Mouse (Mus musculus) activated CD4-positive, CD25-positive, alpha-beta regulatory T cell, adult 4 months (primary cell): ENCODE measurements around the gene Scnn1a. TPM values are rescaled to one million over a fixed set of nuclear protein-coding genes. Genes with fewer than 3 reads are reported as not detected.

Source experiments
- ATAC-seq: one replicate; pipeline ENCODE4 v1.8.0; 2017
- polyA plus RNA-seq, 2 experiments: library from polyadenylated mRNA; unstranded; fragments of 100-300 nt; shearing (Covaris generic); gene quantifications; one replicate each; pipeline ENCODE4 v1.2.1; 2017

The Scnn1a gene
- polyA plus RNA-seq, 2 experiments from 2014 or later = not detected

DNA sequence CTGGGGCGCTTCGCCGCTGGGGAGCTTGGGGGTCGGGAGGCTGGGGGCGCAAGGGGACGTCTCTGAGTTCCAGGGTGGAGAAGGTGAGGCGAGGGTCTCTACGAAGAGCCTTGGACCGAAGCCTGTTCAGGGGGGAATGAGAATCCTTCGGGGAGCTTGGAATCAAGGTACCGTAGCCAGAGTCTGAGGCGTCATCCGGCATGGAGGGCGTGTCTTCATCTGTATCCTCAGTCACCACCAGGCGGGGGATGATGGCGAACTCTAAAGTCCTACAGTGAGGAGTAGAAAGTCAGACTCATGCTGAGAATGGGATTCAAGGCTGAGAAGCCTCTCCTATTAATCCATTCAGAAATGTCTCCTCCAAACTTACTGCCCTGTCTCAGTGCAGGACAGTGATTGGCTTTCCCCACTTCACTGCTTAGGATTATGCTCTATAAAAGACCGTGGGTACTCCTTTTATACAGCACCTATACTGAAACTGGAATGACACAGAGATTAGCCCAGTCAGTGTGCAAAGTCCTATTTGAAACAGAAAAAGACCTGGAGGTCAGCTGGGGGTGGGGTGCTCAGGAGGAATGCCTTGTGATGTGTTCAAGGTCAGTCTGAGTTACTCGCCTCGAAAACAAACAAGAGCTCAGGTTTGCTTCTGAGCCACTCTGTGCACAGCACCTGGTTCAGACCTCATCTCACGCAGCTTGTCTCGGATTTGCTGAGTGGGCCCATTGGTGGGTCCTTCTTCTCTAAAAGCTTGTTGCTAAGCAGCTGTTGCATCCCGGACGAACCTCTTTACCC, 43.2 kb downstream of the Scnn1a start:
- ATAC-seq = no peak

DNA sequence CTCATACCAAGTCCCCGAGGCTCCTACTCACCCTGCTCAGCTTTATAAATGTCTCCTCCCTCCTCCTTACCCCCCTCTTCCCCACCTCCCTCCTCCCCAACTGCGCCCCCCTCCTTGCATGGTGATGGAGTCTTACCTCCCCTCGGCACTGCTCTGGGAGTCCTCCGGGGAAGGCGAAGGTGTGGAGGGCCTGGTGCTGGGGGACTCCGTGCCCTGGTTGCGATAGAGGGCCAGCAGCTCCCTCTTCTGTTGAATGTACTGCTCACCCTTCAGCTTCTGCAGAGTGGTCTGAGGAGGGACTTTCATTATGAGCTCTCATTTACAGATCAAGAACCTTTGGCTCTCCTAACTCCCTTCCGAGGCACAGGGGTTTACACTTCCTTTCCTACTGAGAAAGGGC, 44.0 kb downstream of the Scnn1a start:
- ATAC-seq = no peak

DNA sequence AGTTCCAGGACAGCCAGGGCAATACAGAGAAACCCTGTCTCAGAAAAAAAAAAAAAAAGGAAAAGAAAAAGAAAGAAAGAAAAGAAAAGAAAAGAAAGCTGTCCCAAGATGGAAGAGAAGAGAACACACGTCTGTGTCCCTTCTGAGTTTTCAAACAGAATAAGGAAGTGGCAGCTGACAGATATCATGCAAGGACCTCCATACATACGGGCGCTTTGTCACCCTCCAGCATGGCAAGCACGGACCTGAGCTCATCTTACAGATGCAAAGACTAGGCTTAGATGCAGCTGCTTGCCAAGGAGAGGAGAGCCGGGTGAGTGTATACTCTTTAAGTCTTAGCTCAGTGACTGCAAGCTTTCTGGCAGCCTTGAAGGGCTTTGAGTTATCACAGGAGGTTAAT, 45.1 kb downstream of the Scnn1a start:
- no peak for ATAC-seq

DNA sequence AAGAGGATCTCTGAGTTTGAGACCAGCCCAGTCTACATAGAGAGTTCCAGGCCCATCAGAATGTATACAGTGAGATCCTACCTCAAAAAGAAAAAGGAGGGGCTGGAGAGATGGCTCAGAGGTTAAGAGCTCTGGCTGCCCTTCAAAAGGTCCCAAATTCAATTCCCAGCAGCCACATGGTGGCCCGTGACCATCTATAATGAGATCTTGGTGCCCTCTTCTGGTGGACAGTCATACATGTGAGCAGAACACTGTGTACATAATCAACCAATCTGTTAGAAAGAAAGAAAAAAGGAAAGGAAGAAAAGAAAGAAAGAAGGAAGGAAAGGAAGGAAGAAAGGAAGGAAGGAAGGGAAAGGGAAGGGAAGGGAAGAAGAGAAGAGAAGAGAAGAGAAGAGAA, 45.7 kb downstream of the Scnn1a start:
- no peak for ATAC-seq

DNA sequence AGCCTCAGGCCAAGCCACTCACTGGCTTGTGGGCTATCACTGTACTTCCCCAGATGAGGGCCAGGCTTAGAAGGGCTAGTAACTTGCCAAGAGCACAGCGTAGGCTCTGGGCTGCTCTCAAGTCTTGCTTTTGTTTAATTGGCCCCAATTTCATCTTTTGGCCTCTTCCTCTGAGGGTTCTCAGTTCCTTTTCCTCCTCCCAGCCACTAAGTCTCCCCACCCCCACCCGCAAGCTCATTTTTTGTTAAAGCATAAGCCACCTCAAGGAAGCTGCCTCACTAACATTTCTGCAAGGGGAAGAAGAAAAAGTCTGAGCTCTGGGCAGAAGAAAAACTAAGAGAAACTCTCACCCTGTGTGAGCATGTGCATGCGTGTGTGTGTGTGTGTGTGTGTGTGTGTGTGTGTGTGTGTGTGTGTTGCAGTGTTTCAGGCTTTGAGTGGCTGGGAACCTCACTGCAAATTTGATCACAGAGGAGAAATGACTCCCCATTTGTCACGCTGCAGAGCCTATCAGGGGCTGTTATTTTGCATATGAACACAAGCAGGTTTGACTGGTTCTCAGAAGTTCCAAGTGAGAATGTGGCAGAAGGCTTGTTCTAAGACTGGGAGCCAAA, 47.4 kb downstream of the Scnn1a start:
- peak; percentile 13 for ATAC-seq

DNA sequence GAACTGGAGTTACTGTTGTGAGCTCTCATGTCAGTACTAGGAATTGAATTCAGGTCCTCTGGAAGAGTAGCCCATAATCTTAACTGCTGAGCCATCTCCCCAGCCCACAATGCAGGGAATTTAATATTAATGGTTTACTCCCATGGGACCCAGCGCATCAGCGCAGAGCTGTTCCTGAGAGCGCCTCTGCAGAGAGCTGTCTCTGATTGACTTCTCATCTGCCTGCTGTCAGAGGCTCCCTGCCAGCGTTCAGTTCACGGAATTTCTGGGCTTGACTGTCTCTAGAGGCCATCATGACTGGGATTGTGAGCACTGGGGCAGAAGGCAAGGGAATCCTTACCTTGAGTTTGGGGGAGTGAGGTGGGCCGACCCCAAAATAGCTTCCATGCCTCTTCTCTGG, 56.6 kb downstream of the Scnn1a start:
- no peak for ATAC-seq

DNA sequence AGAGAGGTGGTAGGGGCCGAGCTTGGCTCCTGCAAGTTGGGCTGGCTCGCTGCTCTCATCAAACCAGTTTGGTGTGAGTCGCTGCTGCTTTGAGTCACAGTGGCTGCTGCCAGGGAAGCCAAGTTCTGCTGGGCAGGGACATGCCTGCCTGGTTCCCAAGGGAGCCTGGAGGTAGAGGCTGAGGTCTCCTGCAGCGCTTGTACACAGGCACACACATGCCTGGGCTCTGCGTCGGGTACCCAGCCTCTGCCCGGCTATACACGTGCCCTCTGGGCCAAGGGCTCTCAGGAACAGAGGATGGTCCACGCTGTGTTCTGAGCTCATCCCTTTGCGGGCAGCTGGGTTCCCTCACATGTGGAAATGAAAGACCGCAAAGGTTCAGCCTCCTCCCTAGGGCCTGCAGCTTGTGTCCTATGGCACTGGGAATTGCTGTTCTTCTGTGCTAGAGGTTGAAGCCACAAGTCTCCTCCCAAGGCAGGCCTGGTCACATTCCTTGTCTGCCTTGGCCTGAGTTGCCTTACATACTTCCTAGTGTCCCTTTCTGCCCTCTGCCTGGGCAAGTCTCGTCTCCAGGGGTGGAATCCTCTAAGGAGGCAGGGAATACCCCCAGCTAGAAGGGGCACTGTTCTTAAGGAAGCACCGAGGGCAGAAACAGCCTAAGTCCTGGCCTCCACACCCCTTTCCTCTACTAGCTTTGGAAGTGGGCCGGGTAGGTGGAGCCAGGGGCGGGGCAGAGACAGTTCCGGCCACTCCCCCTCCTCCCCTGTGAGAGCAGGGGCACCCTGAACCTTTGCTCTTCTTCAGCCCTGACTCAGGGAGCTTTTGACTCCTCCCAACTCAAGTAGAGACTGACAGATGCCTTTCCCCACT, 57.4 kb downstream of the Scnn1a start:
- no peak for ATAC-seq

DNA sequence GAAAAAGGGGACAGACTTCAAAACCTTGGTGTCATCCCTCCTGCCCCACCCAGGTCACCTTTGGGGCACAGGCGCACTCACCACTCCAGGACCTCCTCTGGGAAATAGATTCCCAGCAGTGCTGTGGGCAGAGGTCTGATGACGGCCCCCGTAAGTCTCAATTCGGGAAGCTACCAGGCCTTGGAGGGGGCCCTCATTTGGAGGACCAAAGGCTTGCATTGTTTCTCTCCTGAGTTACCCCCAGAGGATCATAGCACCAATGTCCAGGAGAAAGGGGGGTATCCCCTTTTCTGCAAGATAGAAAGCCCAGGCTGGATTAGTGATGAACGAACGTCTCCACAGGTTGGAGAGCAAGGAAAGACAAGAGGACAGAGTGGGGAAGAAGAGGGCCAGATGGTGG, 58.2 kb downstream of the Scnn1a start:
- no peak for ATAC-seq

DNA sequence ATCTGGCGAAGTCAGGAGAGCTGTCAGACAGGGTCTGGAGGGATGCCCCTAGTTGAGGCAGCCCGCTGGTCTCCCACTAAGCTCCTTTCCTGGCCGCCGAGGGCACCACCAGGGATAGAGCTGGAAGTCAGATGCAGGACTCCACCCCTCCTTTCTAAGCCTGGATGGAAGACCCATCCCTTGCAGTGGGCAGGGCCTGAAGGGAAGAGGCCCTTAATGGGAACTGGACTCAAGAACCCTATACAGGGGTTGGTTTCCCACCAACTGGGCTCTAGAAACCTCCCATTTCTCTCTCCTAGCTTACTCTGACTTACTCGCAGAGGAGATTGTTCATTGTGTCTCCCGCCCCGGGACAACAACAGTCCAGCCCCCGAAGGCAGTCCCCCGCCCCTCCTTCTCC, 59.3 kb downstream of the Scnn1a start:
- no peak for ATAC-seq

DNA sequence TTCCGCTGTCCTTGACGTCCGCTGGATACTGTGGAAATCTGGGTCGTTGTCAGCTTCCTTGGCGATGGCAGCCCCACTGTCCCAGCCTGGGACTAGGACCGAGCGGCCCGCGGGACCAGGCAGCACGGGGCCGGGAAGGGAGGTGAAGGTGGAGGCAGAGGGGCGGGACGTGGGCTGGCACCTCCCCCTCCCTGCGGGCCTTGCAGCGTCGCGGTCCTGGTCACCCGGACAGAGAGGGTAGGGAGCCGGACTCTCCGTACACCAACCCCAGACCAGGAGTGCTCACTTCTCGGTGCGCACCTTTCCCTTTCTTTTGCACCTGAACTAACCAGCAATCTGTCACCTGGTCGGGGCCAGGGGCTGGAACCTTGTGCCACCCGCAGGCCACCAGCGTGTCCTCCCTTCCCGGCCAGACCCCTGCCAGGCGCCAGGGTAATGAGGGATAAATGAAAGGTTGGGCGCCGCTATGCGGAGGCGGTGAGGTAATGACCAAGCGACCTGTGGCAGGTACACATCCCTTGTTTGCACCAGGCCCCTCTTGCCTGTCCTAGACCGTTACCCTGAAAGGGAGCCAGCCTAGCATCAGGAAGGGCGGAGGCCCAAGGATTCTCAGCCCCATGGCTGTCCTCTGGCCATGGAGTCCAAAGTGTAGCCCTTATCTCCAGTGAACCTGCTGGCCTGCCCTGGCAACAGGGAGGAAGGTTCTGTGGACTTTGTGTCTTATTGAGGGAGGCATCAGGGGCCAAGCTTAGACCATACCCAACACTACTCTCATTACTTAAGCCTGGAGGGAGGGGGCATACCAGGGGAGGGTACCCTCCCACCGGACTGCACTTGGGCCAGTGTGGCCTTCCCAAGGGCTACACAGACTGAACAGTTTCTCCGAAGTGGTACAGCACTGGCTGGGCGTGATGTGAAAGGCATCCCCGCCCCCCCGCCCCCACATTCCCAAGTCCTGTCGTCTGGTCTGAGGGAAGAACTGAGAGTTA, 60.2 kb downstream of the Scnn1a start, which contains the start of gene Plekhg6:
TSS of gene Plekhg6 (minus strand) at position 422 of the 989 bp plus-strand sequence.
- ATAC-seq = no peak

DNA sequence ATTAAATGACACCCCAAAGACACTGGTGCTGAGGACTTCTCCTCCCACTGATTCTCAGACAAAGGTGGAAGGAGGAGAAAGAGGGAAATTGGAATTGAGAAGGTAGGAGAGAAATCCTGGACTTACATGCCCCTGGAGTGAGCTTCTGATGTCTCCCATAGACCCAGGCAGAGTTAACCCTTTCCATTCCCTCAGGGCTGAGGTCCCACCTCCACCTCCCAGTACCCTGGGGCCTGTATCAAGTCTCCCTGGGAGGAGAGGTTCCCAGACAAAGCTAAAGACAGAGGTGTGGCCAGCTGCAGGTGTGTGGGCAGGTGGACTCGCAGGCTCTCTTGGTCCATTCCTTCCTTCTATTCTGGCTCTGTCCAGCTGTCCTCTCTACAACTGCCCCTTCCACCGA, 61.6 kb downstream of the Scnn1a start:
- no peak for ATAC-seq

DNA sequence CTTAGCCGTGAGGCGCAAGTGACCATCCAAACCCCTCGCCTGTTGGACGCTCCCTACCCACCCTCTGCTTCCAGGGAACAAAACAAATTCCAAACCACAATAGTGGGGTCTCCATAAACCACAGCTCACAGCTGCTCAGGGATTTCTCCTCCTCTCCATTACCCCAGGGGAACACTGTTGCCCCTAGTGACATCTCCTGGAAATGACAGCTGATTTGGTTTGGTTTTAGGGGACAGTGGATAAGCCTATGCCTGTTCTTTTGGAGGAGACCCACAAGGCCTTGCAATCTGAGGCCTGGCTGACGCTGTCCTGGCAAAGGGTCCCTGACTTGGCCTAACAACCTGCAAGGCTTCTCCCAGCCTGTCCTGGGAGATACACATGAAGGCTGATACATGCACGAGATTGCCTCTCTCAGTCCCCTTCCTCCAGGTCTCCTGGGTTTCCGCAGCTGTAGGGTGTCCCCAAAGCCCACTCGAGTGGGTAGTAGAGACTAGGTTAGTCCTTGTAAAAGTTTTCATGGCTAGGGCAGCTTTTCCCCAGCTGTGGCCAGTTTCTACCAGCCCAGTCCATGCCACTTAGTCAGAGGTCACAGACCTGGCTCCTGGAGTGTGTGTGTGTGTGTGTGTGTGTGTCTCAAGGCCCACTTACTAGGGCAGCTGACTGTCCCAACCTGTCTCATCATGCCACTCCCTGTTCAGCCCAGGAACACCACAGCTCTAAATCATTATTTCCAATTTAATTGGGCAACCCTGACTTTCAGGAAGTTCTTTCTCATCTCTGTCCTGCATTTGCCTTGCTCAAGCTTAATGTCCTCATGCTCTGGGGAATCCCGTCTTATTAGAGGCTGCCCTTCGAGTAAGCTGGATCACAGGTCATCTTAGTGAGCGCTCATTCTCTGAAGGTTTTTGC, 64.9 kb downstream of the Scnn1a start:
- ATAC-seq = no peak

DNA sequence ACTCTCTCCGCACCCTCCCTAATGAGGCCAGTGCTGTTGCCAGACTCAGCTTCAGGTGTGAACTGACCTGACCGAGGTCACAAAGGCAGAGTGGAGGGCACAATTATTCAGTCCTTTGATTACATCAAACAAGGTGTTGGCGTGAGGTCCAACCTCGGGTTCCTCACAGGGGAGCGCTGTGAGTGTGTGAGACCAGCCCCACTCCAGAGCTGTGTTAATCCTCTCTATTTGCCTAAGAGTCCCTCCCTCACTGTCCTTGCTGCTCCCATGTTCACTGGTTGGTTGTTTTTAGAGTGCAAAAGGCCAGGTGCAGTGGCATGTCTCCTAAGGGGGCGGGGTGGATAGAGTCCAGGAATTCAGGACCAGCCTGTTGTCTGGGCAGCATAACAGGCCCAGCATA, 65.6 kb downstream of the Scnn1a start:
- ATAC-seq = no peak

DNA sequence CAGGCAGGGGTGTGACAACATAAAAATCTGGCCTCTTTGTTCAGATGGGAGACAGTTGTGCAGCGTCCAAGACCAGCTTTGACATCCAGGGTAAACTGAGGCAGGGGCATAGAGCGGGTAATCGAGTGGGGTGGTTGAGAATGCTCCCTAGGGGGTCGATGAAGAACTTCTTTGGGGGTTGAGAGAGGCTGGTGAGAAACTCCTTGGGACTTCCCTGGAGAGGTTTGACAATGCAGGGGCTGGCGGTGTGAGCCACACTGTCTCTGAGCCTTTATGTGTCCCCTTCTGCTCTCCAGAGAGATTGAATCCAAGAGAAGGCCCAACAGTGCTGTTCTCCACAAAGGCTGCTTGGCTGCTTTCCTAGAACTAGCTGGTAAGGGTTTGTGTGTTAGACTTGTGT, 69.4 kb downstream of the Scnn1a start:
- ATAC-seq = no peak

Other genes with a start within 250 kb of the Scnn1a start
- gene Chd4, start 224.7 kb upstream of the Scnn1a start, polyA plus RNA-seq = 10 to 100 TPM; 49.4 to 66.6 TPM
- 10 to 100 TPM; 40.6 to 50.3 TPM for gene Nop2, start 188.8 kb upstream of the Scnn1a start, polyA plus RNA-seq
- 10 to 100 TPM in 1 of 2 experiments, 1 to 10 TPM in 1; 6.9 to 13.3 TPM for gene Iffo1, start 175.4 kb upstream of the Scnn1a start, polyA plus RNA-seq
- gene Gapdh, start 154.2 kb upstream of the Scnn1a start, polyA plus RNA-seq = 100 to 1,000 TPM; 300 to 540 TPM
- 10 to 100 TPM; 33.1 to 61.3 TPM for gene Ncapd2, start 129.0 kb upstream of the Scnn1a start, polyA plus RNA-seq
- 10 to 100 TPM; 85.7 to 89.0 TPM for gene Mrpl51, start 128.9 kb upstream of the Scnn1a start, polyA plus RNA-seq
- gene Vamp1, start 105.1 kb upstream of the Scnn1a start, polyA plus RNA-seq = 10 to 100 TPM; 14.0 to 14.4 TPM
- gene Tapbpl, start 88.8 kb upstream of the Scnn1a start, polyA plus RNA-seq = 10 to 100 TPM; 65.5 to 84.7 TPM
- 100 to 1,000 TPM; 427 to 432 TPM for gene Cd27, start 83.6 kb upstream of the Scnn1a start, polyA plus RNA-seq
- 1 to 10 TPM; 1.3 to 1.8 TPM for gene Tuba3a, start 34.6 kb upstream of the Scnn1a start, polyA plus RNA-seq
- not detected for gene Ltbr, start 6.8 kb upstream of the Scnn1a start, polyA plus RNA-seq
- gene Tnfrsf1a, start 28.7 kb downstream of the Scnn1a start, polyA plus RNA-seq = 10 to 100 TPM; 20.2 to 25.5 TPM
- gene Plekhg6, start 60.1 kb downstream of the Scnn1a start, polyA plus RNA-seq = not detected
- gene Cd9, start 174.1 kb downstream of the Scnn1a start, polyA plus RNA-seq = 100 to 1,000 TPM in 1 of 2 experiments, 10 to 100 TPM in 1; 73.3 to 104 TPM
- under 1 TPM in 1 of 2 experiments, not detected in 1; 0.20 TPM for gene Vwf, start 226.1 kb downstream of the Scnn1a start, polyA plus RNA-seq